Mouse (Mus musculus): ENCODE results near the gene Cpxm2.

Cpxm2 gene

DNA sequence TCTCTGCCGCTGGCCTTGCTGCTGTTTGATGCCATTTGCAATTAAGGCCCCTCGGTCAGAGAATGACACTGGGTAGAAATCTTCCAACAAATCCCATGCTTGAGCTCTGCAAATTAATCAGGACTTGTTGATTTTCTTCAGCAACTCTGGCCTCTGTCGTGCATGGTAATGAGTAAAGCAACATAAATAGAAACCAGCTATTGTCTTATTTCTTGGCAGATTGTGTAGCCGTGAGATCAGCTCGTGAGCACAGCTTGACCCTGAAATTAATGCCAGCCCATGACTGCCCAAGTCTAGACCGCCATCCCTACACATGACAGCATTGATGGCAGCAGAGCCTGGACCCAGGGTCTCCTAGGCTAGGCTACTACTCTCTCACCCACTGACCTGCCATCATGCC is 25.9 kb downstream of the Cpxm2 start:
- DNase-seq, result no peak

DNA sequence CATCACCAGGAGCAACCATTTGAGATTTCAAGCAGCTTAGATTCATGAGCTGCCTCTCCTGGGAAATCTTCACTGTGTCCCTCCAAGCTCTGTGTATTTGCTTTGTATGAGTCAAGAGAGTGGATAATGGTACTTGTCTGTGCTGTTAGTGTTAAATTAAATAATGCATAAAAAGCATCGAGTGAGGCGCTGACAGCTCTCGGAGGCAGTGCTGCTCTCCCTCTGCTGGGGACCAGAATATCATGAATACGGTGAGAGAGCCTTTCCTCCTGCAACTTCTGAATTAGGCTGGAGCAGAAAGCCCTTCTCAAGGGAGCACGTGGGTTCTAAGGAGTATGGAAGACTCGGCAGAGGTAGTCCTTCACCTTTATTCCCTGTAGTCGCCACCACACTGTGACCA is 29.6 kb downstream of the Cpxm2 start:
- no peak for DNase-seq

DNA sequence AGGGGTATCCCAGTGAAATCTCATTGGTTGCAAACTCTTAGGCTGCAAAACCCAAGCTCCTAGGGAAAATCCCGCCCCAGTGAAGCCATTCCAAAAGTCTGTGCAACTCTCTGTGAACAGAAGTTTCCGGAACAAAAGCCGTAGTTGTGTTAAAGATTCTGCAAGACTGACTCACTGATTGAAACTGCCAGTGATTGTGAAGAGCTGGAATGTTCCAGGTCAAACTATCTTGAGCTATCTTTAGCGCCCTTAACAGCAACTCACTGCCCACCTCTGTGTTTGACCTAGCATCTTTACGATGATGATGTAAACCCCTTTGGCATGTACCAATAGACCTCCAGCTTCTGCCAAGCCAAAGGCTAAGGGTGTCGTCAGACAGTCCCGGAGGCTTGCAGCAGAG is 31.3 kb downstream of the Cpxm2 start:
- DNase-seq, result no peak

DNA sequence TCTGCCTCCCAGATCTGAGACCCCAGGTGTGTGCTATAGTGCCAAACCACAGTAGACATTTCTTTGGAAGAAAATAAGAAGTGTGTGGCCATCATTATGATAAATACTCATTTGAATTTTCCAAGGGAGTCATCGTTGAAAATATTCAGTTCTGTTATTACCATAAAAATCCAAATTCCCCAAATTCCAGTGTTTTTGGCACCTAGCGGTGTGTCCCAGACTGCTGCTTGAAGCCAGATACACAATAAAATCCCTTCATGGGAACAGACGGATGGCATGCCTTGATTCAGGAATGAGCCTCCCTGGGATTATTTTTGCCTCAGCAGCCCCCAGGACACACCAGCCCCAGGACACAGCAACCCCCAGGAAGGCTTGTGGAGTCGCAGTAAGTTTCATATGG is 34.7 kb downstream of the Cpxm2 start:
- no peak for DNase-seq

DNA sequence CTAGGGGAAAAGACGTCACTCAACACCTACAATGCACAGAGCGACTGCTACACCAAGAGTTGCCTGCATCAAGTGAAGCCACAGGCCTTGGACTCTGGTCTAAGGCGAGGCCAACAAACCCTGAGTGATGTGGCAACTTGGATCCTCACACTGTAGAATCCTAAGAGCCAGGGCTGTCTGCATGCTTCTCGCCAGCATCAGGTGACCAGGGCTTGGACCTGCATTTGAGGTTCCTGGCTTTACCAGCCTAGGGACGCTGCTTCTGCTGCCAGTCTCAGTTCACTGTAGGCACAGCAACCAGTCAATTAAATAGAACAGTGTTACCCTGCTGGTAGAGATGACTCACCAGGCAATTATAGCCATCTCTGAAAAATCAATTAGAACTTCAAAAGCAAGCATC is 42.8 kb downstream of the Cpxm2 start:
- DNase-seq, result no peak

DNA sequence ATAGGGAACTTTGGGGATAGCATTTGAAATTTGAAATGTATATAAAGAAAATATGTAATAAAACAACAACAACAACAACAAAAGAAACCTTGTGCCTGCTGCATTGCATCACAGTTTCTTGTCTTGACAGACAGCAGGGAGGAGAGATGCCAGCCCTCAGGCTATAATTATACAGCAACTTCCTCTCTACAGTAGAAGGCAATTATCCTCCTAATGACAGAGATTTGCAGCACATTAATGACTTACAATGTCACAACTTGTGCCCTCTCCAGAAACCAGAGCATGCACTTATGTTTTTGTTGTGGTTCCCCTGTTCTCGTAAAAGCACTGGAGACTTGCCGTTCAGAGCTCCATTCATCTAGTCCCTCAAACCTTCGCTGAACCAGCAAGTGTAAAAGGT is 44.2 kb downstream of the Cpxm2 start:
- no peak for DNase-seq

DNA sequence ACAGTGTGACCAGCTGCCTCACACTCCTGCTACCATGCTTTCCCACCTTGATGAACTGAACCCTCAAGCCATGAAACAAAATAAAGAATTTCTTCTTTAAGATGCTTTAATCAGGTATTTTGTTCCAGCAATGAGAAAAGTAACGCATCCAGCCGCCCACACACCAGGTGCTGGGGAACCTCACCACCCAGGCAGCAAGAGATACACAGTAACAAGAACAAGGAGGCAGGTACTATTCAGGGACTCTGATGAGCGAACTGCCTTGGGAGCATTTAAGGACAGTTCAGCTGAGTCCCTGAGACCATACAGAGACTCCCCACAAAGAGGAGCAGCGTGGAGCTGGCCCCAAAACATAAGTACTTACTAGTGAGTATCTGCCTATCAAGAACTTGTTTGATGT is 47.6 kb downstream of the Cpxm2 start:
- DNase-seq, result no peak

DNA sequence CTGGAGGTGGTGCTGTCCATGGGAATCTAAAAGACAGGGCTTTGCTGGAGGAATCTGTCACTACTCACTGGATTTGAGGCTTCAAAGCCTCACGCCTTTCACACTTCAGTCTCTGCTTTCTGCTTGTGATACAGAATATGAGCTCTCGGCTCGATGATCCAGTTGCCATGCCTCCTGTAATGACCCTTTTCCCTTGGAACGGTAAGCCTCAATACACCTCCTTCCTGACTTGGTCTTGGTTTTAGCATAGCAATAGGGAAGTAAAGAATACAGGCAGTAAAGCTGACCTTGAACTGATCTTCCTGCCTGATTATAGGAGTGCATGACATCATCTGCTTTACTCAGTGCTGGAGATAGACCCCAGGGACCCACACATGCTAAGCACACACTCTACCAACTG is 49.2 kb downstream of the Cpxm2 start:
- DNase-seq, result no peak

DNA sequence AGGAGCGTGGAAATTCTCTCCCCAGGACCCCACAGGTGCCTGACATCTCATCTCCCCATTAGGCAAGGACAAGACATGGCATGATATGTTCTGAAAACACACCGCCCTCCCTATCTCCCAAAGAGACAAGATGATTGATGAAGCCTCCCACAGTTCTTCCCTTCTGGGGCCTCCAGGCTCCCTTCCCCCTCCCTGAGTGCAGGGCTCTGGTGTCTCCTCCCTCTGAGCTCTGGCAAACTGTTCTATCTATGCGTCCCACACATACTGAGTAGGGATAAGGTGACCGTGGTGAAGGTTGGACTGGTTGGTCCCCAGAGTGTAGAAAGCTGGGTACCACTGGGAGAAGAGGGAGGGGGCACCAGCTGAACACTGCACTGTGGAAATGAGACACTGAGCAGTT is 56.1 kb downstream of the Cpxm2 start:
- DNase-seq, result no peak

DNA sequence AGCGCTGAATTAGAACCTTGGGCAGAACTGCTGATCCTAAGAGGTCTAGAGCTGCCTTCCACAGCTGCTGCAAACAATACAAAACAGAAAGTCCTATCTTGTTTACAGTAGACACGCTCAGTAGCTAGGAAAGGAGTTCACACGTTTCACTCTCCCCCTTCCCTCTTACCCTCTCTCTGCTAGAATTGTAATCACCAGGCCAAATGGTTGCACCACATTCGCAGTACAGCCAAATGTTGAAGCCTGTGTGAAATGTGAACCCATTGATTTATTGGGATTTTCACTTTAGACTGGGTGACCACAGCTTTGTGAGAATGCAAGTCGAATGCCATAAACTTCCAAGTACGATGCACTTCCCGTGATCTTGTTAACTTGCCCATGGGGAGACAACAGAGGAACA is 59.9 kb downstream of the Cpxm2 start:
- no peak for DNase-seq

DNA sequence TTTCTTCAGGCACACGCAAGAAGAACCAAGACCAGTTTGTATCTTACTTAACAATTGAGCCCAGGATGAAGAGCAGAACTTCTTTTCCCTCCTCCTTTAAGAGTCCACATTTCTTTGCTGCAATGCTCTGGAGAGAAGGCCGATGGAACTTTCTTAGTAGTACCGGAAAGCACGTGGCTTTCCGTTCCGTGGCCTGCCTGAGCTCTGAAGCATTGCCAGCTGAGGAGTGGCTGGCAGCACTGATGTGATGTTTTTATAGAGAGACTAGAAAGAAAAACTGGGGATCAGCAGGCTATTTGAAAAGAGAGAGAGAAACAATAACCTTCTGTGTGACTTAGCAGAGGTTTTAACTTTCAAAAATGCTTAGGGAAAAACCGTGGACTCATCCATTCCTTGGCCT is 63.0 kb downstream of the Cpxm2 start:
- no peak for DNase-seq

DNA sequence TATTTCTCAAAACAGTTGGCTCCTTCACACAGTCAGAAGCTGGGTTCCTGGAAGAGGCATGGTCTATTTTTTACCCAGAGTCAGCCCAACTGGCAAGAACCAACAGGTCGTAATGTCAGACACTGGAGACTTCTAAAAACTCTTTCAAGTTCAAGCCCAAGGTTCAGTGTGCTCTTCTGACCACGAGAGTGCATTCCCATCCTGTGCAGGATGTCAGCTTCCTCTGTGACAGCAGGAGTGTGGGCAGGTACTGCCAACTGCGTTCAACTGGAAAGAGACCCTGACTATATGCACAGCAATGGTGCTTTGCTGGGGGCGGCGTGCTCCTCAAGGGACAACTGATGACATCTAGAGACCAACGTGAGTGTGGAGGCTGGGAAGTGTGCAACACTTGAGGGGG is 65.9 kb downstream of the Cpxm2 start:
- no peak for DNase-seq

DNA sequence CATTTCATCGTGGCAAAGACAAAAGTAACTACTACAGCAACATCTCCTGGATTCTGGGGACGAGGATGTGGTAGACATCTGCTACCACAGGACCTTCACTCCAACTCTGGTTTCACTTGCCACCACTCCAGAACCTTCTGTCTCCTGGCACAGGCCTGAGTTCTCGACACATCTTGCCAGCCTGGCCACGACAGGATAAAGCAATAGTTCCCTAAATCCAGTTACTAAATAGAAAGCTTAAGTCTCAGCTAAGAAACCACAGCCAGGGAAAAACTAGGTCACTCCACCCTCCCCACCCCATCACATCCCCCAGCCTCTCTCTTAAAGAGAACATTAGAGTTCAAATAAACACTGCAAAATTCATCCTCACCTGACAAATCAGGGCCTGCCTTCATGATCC is 66.4 kb downstream of the Cpxm2 start:
- no peak for DNase-seq

DNA sequence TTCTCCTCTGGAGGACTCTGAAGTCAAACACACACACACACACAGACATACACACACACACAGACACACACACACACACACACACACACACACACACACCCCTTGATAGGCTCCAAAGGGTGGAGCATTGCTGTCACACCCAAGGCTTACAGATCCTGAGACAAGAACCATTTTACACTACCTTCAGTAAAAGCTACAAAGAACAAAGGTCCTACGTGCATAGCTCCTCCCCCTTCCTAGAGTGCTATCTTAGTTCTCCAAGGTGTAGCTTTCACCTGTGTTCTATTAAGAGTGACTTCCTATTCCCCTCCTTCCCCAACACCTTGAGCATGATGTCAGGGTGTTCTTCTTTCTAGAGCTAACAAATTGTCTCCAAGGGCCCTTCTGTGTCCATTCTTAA is 78.7 kb downstream of the Cpxm2 start:
- no peak for DNase-seq

DNA sequence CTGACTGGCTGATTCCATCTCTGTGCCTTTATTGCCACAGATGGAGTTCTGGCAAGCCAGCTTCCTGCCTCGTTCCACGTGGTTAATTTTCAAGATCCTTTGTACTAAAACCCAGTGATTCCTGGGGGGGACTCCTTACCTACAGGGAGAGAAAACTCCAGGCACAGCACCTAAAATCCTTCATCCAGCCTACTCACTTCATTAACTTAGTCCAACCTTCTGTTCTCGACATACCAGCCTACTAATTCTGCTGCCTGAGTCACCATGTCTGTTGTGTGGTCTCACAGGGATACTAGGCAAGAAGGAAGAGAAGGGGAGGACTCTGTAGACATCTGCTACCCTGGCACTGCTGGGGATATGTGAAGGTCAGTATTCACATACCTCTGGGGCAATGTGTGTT is 80.0 kb downstream of the Cpxm2 start:
- DNase-seq, result no peak

DNA sequence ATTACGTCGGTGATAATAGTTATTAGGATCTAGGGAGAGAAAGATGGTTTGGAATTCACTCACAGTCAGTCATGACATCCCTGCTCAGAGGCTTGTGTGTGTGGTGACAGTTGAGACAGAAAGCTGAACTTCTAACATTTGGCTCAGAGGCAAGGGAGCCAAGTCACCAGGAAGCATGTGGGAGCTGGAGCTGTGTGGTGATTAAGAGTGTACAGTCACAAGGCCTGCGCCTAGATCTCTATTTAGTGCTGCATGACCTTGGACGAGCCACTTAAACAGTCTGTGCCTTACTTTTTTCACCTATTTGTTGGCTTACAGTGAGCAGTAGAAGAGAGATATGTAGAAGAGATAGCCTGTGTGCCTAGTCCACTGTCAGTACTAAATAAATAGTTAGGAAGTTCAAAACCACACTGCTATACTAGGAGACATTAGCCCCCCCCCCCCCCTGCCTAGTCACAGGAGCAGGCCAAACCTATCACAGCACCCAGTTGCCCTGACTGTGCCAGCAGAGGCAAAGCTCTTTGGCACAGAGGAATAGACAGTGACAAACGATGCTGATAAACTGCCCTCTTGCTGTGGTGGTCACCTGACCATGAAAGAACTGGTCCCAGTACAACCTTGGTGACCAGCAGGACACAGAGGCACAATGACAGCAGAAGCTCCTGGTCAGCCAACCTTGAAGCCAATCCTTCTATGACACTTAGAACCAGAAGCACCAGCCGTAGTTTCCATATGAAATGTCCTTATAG is 83.5 kb downstream of the Cpxm2 start:
- DNase-seq, result no peak

DNA sequence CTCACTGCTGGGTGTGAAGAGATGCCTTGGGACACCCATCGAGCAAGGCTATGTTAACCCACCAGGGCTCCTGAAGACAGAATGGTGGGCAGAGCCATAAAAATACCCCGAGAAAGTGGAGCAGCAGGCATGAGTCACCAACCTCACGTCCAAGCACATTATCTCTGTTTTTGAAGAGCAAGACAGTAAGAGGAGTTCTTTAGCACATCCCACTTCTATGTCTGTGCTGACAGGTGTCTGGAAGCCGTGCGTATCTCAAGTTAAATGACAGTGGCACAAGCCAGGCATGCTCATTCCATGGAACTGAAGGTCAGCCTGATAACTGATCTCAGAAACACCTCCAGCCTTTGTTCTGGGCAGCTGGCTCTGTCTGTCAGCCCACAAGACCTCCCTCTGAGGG is 86.6 kb downstream of the Cpxm2 start:
- DNase-seq, result no peak

DNA sequence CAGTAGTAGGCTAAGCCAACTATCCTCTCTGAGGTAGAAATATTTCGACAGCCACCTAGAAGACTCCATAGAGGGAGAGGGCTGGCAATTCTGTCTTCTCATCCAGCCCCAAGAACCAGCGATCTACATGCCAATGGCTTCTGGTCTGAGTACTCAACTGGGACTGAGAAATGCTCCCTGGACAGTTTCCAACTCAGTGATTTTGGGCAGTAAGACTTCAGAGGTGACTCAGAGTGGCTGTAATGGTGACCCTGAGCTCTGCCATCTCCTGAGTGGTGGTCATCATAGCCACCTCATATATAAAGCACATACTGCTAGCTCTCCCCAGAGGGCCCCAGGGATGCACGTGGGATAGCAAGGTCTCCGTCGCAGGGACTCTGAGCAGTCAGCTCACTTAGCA is 87.0 kb downstream of the Cpxm2 start:
- DNase-seq, result no peak

DNA sequence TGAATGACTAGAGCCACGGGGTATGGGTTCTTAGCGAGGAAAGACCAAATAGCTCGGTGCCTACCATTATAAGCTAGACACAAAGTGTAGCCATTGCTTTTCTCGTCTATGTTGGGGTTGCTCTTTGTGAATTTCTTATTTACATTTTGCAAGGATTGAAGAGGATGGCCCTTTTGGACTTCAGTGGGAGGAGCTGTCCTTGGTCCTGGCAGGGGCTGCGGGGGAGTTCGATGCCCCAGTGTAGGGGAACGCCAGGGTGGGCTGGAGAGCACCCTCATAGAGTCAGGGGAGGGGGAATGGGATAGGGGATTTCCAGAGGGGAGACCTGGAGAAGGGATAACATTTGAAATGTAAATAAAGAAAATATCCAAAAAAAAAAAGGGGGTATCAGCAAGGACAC is 94.4 kb downstream of the Cpxm2 start:
- DNase-seq, result peak in 1 of 2 experiments; percentile 13

DNA sequence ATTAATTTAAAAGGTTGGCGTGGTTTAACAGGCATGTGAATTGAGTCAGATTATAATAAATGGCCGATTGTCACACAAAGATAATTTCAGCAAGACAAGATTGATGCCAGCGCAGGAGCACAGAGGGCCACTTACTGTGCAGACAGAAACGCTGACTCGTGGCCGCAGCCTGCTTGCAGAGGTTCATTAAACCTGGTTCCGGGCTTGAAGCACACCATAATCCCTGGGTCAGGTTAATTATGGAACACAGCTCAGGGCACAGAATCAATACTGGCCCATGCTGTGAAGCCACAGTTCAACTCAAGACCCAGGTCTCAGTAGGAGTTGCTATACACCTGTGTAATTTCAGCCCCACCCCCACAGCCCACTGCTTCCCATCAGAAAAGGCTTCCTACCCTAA is 98.0 kb downstream of the Cpxm2 start:
- no peak for DNase-seq

DNA sequence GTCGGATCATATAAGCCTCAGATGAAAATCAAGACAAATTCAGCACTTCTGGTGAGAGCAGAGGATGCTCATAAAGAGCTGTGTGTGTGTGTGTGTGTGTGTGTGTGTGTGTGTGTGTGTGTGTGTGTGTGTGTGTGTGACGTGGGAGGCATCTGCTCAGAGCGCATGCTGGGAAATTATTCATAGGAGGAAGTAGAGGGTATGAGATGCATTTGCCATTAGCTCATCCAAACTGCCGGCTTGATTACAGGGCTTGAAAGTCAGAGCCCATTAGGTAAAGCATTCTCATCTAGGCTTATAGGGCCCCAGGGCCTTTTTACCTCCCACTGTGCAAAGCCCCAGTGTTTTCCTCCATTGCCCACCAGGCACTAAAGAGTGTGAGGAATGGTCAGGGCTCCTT is 107.9 kb downstream of the Cpxm2 start:
- no peak for DNase-seq

DNA sequence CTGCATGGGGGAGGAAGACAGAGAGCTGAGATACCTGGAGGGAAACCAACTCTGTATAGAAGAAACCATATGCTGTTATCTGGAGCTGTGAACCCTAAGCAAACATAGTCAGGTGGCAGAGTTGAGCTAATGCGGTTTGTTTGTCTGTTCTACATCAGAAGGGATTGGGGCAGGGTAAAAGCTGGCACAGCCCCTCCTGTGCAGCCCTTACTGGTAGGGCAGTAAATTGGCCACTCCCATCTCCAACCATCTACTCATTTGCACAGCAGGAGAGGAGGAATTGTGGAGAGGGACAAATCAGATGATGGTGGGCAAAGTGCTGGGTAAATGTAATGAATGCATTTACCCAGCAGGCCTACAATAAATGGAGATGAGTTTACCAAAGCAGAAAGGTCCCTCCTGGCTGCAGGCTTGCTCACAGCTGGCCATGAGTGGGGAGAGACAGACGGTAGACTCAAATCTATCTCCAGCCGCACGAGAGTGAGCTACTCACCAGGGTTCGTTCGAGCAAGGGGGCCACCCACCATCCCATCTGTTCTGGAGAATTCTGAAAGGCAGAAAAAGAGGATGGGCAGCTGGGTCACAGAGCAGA is 122.5 kb downstream of the Cpxm2 start:
- DNase-seq, result no peak

DNA sequence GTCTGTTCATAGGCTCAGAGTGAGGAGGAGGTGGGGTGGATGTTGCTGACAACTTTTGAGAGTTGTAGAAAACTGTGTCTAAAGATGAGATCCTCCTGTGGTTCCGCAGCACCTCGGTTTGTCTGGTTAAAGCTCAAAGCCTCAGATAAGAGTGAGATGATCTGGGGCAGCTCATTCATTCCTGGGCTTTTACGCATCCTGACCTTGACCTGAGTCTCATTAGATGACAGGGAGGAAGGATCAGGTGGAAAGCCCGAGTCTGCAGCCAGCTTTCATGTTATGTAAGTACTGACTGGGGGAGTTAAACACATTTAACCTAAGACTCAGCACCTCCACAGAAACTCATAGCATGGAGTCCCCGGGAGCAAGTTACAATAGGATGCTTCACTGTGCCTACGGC is 127.9 kb downstream of the Cpxm2 start:
- no peak for DNase-seq

DNA sequence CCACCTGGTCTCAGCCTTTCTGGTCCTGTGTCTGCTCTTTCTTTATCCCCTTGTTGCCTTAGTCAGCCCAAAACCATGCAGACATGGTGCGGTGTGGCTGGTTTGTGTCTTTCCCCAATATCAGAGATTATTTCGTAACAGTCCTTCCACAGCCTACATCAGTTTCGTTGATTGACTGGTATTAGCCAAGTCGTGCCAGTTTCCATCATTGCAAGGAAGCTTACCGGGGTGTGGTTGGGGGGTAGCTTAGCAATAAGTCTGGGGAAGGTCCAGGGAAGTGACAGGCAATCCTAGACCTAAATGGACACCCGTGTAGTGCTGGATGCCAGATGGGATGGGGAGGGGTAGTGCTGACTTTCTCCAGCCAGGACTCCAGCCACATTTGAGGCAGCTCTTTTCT is 128.9 kb downstream of the Cpxm2 start:
- DNase-seq, result no peak

DNA sequence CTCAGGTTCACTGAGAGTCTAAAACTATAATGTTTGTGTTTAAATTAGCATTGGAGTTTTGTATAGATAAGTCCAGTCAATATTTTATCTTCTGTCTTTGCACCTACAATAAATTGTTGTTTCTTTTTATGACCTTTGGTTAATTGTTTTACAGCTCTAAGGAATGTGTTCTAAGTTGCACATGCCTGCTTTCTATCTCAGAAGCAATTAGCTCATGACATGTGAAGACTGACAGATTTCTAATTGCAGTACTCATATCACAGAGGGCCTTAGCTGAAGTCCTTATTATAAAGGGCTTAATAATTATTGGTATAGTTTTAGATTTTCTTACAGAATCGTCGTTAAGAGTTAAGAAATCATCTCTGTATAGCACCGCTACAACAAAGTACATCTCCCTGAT is 138.6 kb downstream of the Cpxm2 start:
- DNase-seq, result no peak

Measured in kidney, postnatal 36 days (tissue).